Mouse (Mus musculus) frontal cortex, postnatal 10 days (tissue): ENCODE measurements around the gene Il21r.

Experiments used
- DNase-seq, 2 experiments: peaks; one replicate each; pipeline ENCODE4 v3.0.0; 2022; ENCODE audit warnings: low spot score in 2 of 2, mixed read lengths in 1 of 2

Gene Il21r

DNA sequence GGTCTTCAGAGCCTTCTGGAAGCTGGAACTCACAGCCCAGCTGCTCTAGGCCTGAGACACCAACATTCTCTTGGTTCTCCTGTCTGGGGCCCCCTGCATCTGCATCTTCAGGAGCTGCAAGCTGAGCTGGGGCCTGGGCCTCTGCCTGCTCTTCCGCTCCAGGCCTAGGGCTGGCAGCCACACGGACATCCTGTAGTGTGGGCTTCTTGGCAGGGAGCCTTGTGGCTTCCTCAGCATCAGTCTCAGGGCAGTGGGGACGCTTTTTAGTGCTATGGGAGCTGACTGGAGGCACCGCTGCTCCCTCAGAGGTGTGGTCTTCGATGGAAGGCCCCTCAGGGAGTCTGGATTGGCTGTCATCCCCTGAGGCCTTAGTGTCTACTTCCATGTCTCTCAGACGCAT is 40.7 kb downstream of the Il21r start:
- DNase-seq = no peak

DNA sequence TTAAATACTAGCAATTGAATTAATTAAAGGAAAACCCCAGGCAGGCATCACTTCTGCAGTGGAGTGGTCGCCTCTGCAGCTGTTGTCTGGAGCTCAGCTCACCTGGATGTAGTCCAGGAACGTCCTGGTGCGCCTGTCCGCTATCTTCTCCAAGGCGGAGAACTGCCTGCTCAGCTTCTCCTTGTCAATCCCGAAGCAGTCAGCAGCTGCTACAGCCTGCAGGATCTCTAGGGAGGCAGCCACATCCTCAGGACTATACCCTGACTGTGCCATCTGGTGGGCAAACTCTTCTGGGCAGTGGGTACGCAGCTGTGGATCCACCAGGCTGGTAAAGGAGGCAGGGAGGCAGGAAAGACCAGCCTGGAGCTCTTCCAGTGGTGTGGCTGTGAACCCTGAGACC is 42.2 kb downstream of the Il21r start:
- DNase-seq = no peak

DNA sequence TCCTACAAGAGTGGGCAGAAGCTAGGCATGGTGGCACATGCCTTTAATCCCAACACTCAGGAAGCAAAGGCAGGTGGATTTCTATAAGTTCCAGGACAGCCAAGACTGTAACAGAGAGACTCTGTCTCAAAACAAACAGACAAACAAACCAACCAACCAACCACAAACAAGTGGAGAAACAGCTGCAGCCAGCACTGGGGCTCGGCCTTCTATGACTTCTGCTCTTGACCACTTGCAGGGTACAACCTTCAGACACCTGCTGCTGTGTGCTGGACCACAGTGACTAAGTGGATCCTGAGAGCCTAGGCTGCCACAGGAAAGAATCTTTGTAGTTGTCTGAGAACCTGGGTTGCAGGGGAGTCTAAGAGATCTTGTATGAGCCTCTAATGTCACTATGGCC is 45.8 kb downstream of the Il21r start:
- DNase-seq = no peak

DNA sequence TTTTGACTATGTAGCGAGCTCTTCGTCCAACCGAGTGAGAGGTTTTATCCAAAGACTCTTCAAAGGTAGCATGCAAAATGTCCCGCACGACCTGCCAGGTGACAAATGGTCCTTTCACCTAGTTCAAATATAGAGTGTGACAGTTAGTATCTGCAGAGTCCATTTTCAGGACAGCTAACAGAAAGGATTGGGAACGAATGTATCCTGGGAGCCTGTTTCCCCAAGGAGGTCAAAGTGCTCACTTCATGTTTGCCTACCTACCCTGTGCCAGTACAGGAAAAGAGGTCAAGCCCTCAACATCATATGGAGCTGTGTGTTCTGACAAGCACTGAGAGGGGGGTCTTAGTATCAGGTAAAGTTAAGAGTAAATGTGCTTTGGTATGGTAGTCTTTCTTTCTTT is 54.3 kb downstream of the Il21r start:
- no peak for DNase-seq

DNA sequence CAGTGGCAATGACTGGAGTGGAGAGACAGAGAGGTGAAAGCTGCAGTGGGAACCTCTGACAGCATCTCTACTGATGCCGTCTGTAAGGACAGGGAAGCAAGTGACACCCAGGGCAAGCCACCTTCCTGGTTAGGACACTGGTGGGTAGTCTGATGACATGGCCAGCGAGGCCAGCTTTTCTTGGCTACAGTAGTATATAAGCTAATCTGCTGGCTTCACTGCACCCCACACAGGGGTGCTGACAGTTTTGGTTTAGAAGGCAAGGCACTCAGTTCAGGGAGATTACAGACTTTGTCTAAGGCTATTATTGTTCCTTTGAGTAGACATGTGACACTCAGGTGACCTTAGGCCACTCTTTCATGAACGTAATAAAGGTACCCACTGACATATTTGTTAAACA is 60.4 kb downstream of the Il21r start:
- DNase-seq = no peak

DNA sequence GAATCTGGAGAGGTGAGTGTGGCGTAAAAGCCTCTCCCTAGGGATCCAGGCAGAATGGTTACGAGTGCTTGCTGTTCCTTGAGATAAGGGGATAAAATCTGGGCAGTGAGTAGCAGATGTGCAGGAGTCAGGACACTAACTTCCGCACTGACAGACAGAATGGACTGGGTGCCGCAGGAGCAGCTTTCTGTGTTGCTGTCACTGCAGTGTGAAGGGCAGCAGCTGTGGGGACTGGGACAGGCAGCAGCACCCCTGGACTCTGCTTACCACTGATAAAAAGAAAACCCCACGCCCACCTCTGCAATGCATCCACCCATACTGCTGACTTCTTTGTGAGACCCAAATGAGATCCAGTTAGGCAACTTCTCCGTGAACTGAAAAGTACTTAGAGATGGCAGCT is 67.6 kb downstream of the Il21r start:
- no peak for DNase-seq

DNA sequence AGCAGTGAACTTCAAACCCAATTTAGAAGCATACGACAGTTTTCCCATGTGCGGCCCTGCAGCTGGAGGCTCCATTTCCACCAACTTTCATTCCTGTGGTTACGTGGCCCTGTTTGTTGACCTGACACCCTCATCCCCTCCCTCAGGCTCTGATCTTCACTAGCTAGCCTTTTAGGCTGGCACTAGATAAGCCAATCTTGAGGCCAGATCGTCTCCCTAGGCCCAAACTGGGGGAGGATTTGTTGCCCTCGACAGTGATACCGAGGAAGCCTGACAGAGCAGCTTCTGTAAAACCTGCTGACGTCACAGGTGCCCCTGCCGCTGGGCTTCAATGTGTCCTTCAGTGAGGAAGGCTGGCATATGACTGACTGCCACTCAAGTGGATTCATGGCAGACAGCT is 68.2 kb downstream of the Il21r start:
- no peak for DNase-seq

DNA sequence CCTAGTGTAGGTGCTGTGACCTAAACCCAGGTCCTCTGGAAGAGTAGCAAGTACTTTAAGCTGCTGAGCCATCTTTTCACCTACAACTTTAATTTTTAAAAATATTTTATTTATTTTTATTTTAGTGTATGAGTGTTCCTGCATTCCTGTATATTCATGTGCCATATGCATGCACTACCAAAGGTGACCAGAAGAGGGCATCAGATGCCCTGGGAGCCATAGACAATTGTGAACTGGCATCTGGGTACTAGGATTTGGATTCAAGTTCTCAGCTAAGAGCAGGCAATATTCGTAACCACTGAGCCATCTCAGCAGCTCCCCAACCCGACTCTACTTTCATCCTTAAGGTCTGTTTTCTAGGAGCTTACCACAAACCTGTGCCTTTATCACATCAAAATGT is 71.7 kb downstream of the Il21r start:
- peak in 1 of 2 experiments; percentile 21 for DNase-seq

DNA sequence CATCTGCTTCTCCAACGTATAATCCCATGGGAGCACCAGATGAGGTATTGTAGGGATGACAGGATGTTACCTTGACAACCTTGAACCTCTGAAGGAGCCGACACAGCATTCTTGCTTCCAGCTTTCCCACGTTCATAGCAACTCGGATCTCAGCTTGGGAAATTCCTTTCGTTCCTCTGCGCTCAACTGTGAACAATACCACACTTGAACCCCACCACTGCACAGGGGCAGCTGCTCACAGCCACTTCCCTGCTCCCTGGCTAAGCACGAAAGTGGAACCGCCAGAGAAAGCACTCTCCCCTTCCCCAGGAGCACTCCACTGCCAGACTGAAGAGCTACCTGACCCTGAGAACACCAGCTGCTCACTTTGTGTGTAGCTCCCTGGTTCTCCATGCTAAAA is 75.5 kb downstream of the Il21r start:
- DNase-seq = no peak

DNA sequence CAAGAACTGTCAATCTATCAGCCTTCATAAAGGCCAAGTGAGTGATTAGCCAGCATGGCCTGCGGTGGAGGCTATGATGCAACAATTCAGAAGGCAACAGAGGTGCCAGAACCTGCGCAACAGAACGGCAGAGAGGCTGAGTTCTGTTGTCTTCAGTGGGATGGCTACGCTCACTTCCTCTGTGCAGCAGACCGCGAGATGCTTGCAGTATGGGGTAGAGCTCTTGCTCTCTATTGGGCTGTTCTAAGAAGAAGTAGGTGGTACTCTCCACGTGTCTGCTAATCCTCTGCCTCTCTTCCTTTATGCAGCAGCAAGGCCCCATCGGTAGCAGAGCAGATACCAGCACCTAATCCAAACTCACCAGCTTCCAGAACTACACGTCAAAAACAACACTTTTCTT is 76.7 kb downstream of the Il21r start:
- no peak for DNase-seq
